Mouse (Mus musculus) inflammation-experienced regulatory T-cells, adult 6 months (primary cell): ENCODE data around the gene Hoxb13. TPM values are rescaled to one million over a fixed set of nuclear protein-coding genes. Genes with fewer than 3 reads are reported as not detected.

Source experiments
- ATAC-seq: one replicate; pipeline ENCODE4 v1.8.0; 2017
- polyA plus RNA-seq, 3 experiments: library from polyadenylated mRNA; unstranded; fragments of 100-300 nt; shearing (Covaris generic); gene quantifications; one replicate each; pipeline ENCODE4 v1.2.1; 2017

Hoxb13 gene
- polyA plus RNA-seq, 3 experiments from 2014 or later: not detected

GRCm38 (mm10) chr11:96191132-96191531 lies 3.0 kb upstream of the Hoxb13 start:
- ATAC-seq: no peak

GRCm38 (mm10) chr11:96194401-96194710 lies 240 bp downstream of the Hoxb13 start:
- no peak for ATAC-seq

GRCm38 (mm10) chr11:96194961-96195640 lies 985 bp downstream of the Hoxb13 start:
- ATAC-seq: no peak

DNA sequence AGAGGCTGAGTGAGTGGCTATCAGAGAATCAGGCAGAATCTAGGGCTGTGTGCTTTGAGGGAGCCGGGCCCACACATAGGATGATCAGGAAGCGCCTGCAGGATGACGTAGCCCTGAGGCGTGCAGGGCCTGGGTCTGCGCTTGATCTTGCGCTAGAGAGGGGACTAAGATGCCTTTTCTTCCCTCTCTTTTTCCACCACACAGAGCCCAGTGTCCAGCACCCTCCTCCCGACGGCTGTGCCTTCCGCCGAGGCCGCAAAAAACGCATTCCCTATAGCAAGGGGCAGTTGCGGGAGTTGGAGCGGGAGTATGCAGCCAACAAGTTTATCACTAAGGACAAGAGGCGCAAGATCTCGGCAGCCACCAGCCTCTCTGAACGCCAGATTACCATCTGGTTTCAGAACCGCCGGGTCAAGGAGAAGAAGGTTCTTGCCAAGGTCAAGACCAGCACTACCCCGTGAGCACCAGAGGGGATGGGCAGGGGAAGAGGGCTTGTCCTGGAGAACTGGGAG lies 1.7 kb downstream of the Hoxb13 start:
- ATAC-seq: no peak

DNA sequence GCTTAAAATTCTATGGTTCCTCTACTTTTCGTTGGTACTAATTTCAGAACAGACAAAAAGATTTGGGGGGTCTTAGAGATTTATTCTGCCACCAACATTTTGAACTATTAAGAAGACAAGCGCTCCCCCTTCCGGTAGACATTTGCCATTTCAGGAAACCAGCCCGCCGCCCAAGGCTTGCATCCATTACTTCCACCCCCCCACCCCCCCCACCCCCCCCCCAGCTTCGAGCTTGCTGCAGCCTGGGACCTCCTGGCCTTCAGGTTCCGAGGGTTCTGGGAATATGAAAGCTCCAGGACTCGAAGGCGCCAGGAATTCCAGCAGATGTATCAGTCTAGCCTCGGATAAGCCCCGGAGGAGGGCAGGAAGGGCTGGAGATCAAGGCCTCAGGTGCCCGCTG lies 4.5 kb downstream of the Hoxb13 start:
- no peak for ATAC-seq

- ATAC-seq: no peak
These were observed 5.3 kb downstream of the Hoxb13 start for GRCm38 (mm10) chr11:96199181-96200086.

GRCm38 (mm10) chr11:96200183-96200655 lies 6.1 kb downstream of the Hoxb13 start:
- no peak for ATAC-seq

- ATAC-seq: no peak
These were observed 7.6 kb downstream of the Hoxb13 start for GRCm38 (mm10) chr11:96201741-96202140.

- no peak for ATAC-seq
These were observed 8.4 kb downstream of the Hoxb13 start for GRCm38 (mm10) chr11:96202401-96203081.

DNA sequence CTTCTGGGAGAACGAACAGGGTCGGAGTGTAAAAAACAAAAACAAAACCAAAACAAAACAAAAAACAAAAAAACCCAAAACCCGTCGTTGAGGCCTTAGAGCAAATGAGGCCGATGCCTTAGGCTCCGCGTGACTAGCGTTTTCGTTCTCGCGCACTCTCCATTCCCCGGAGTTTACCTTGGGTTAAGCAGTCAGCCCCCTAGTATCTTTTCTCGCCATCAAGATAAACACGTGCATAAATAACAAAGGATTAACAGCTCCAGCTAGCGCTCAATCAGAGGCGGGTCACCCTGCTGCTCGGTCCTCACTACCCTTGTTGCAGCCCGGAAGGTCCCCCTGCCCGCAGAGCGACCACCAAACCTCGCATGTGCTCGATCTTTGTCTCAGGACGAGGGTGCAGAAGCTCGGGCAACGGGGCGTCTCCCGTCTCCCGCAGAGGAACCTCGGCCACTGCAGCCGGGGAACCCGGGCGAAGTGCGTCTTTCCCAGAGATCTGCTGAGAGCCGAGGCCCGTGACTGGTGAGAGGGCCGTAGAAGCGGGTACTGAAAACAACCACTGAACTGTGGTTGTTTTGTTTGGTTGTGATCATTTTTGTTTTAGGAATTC lies 9.2 kb downstream of the Hoxb13 start:
- ATAC-seq: no peak

GRCm38 (mm10) chr11:96203789-96204186 lies 9.7 kb downstream of the Hoxb13 start:
- no peak for ATAC-seq

- no peak for ATAC-seq
These were observed 10.2 kb downstream of the Hoxb13 start for GRCm38 (mm10) chr11:96204351-96204750.

DNA sequence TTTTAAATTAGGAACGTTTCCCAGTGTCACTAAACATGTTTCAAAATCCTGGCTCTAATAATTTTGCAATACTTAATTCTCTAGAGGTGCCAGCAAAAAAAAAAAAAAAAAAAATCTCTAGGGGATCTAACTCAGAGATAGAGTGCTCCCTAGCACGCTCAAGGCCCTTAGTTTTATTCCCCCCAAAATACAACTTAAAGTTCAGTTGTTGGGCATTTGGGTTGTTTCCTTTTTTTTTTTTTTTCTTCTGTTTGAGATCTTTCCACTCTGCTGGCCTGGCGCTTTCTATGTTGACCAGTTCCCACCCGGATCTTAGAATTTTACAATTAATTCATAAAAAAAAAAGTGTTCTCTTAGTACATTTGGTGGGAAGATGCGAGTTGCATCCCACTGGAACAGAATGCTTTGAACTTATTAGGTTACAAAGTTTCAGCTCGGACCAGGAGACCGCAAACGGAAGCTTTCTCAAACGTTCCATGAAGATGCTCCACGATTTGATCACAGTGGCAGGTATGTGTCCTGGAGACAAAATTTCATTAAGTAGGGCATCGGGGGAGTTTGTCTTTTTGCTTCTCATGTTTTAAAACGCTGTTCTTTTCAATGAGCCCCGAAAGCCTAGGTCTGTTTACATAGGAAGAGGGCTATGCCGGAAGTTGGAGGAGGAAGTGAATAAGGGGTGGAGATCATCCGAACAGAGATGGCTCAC lies 11.5 kb downstream of the Hoxb13 start:
- no peak for ATAC-seq

- no peak for ATAC-seq
These were observed 29.7 kb downstream of the Hoxb13 start for GRCm38 (mm10) chr11:96223813-96224212.

- no peak for ATAC-seq
These were observed 33.6 kb downstream of the Hoxb13 start for GRCm38 (mm10) chr11:96227676-96228075.

DNA sequence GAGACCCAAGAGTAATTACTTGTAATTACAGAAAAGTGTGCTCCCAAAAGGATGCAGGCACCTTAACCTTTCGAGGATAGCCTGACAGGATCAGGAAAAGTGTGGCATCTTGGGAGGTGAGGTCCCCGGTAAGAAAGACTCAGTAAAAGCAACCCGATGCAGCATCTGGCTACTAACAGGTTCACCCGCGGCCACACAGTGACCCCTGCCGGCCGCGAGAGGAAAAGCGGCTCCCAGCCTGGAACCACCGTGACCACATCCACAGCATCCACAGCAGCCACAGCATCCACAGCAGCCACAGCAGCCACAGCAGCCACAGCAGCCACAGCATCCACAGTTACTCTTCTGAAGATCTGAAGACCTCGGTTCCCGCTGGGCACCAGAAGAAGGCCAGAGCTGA lies 40.8 kb downstream of the Hoxb13 start:
- ATAC-seq: peak; percentile 43

DNA sequence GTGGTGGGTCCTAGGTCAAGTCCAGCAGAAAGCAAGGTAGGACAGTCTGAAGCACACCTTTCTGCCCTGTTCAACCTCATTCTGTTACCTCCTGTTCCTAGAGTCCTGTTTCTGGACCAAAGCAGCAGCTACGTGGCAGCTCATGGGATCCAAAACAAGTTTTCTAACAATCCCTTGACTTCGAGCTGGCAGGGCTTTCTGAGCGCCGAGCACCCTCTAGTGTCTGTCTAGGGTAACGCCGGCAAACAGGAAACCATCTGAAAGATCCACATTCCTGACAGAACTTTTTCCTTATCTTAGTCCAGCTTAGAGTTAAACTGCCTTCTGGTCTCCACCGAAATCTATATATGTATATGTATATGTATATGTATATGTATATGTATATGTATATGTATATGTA lies 46.1 kb downstream of the Hoxb13 start:
- no peak for ATAC-seq

Other genes with a start within 250 kb of the Hoxb13 start
- not detected for gene Igf2bp1, start 188.4 kb upstream of the Hoxb13 start, polyA plus RNA-seq
- not detected for gene Gip, start 169.8 kb upstream of the Hoxb13 start, polyA plus RNA-seq
- gene Snf8, start 159.4 kb upstream of the Hoxb13 start, polyA plus RNA-seq: 10 to 100 TPM; 37.7 to 51.2 (median 42.6) TPM
- 10 to 100 TPM in 2 of 3 experiments, 1 to 10 TPM in 1; 9.6 to 13.1 (median 10.4) TPM for gene Ube2z, start 128.9 kb upstream of the Hoxb13 start, polyA plus RNA-seq
- gene Atp5g1, start 118.6 kb upstream of the Hoxb13 start, polyA plus RNA-seq: 100 to 1,000 TPM; 336 to 391 (median 363) TPM
- not detected for gene Calcoco2, start 82.4 kb upstream of the Hoxb13 start, polyA plus RNA-seq
- gene Ttll6, start 60.5 kb upstream of the Hoxb13 start, polyA plus RNA-seq: not detected
- gene Hoxb9, start 77.1 kb downstream of the Hoxb13 start, polyA plus RNA-seq: not detected
- gene Hoxb8, start 87.6 kb downstream of the Hoxb13 start, polyA plus RNA-seq: not detected
- not detected for gene Hoxb7, start 92.3 kb downstream of the Hoxb13 start, polyA plus RNA-seq
- gene Hoxb6, start 98.2 kb downstream of the Hoxb13 start, polyA plus RNA-seq: not detected
- not detected for gene Hoxb5, start 109.0 kb downstream of the Hoxb13 start, polyA plus RNA-seq
- 1 to 10 TPM in 2 of 3 experiments, under 1 TPM in 1; 0.92 to 1.5 (median 1.2) TPM for gene Hoxb4, start 124.0 kb downstream of the Hoxb13 start, polyA plus RNA-seq
- gene Hoxb3, start 129.0 kb downstream of the Hoxb13 start, polyA plus RNA-seq: under 1 TPM in 1 of 3 experiments, not detected in 2; 0.86 TPM
- gene Hoxb2, start 156.2 kb downstream of the Hoxb13 start, polyA plus RNA-seq: not detected
- not detected for gene Hoxb1, start 171.4 kb downstream of the Hoxb13 start, polyA plus RNA-seq